ENCODE assay signal across 21 mouse cellular contexts in the genomic region with DNA sequence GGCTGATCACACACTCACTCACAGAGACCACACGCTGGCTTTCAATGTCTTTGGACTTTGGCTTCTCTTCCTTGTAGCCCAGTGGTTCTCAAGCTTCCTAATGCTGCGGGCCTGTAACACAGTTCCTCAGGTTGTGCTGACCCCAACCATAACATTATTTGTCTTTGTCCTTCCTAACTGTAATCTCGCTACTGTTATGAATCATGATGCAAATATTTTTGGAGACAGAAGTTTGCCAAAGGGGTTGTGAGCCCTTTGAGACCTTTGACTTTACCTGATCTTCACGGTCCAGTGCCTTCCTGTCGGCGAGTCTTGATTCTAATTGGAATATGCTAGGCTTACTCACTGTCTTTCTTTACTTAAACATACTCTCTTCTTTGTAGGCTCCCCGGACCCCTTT. TPM values are rescaled to one million over a fixed set of nuclear protein-coding genes. Genes with fewer than 3 reads are reported as not detected.
"Had no signal": no experiment of that assay in that cellular context is flagged by ENCODE, and none has a peak within 500 bp of the region (broad histone marks: within the 10 kb centered on the region; RNA-seq: fewer than 3 reads in every experiment).

No protein-coding gene starts in this region.

- H3K4me1 ChIP-seq: megakaryocyte, embryonic 14.5 days; midbrain, embryonic 13.5 days; midbrain, embryonic 15.5 days; neural tube, embryonic 12.5 days; stomach, embryonic 15.5 days had no signal

- H3K9me3 ChIP-seq: megakaryocyte, embryonic 14.5 days; midbrain, embryonic 13.5 days; midbrain, embryonic 15.5 days; neural tube, embryonic 12.5 days; stomach, embryonic 15.5 days had no signal

- H3K27me3 ChIP-seq: megakaryocyte, embryonic 14.5 days; midbrain, embryonic 13.5 days; midbrain, embryonic 15.5 days; neural tube, embryonic 12.5 days; stomach, embryonic 15.5 days had no signal

- H3K27ac ChIP-seq: macrophage; midbrain, embryonic 13.5 days; midbrain, embryonic 15.5 days; neural tube, embryonic 12.5 days; stomach, embryonic 15.5 days; stomach, postnatal 0 days had no signal

- H3K4me3 ChIP-seq: megakaryocyte, embryonic 14.5 days; midbrain, embryonic 13.5 days; midbrain, embryonic 15.5 days; neural tube, embryonic 12.5 days; stomach, embryonic 15.5 days had no signal

- H3K4me2 ChIP-seq: lung, embryonic 14.5 days; midbrain, embryonic 11.5 days; midbrain, embryonic 13.5 days; midbrain, embryonic 15.5 days; neural tube, embryonic 12.5 days; stomach, embryonic 15.5 days had no signal

- H3K36me3 ChIP-seq: midbrain, embryonic 13.5 days; midbrain, embryonic 15.5 days; neural tube, embryonic 12.5 days; stomach, embryonic 15.5 days had no signal

- DNase-seq: lung, adult 18-20 months; lung, embryonic 14.5 days; lung, postnatal 10 days; right cerebral cortex, postnatal 14 days; thymus, adult 2 months; thymus, postnatal 25 days; thymus, postnatal 4 days had no signal

- H3K9ac ChIP-seq: lung, embryonic 14.5 days; midbrain, embryonic 13.5 days; midbrain, embryonic 15.5 days; neural tube, embryonic 12.5 days; stomach, embryonic 15.5 days had no signal

RNA-seq across cellular contexts. Expression of a gene that starts 48.6 kb away (rescaled TPM):
- total RNA-seq: megakaryocyte progenitor cell, adult 5-6 weeks; monocyte, adult 5-6 weeks; neutrophil, adult 5-6 weeks had no signal
- polyA plus RNA-seq: lung, embryonic 14.5 days; lung, embryonic 16.5 days; macrophage; midbrain, embryonic 11.5 days; midbrain, embryonic 13.5 days; spleen, adult 2 months; stomach, embryonic 15.5 days; stomach, postnatal 0 days; urinary bladder, adult 2 months had no signal
